Mouse (Mus musculus): ENCODE measurements around the gene Kcnd3.

Gene Kcnd3

GRCm38 (mm10) chr3:105600483-105600882 is 148.4 kb downstream of the Kcnd3 start:
- DNase-seq = no peak

GRCm38 (mm10) chr3:105602966-105603365 is 150.8 kb downstream of the Kcnd3 start:
- no peak for DNase-seq

GRCm38 (mm10) chr3:105605726-105606125 is 153.6 kb downstream of the Kcnd3 start:
- no peak for DNase-seq

DNA sequence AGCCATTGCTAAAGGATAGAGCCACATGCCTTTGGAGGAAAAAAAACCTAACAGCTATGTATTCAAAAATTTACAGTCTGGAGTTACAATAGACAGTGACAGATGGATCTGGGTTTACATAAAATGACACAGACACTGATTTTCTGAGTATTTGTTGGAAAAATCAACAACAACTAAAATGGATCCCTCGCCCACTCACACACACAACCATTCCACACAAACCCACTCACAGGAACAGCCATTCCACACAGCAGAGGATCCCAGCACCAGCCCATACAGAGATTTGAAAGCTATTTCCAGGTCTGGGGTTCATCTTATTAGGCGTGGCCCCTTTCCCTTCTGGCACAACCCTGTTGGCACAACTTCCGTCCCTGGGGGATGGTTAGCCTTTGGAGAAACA is 156.7 kb downstream of the Kcnd3 start:
- DNase-seq = no peak

- no peak for DNase-seq
Observed at GRCm38 (mm10) chr3:105611531-105612422, 159.6 kb downstream of the Kcnd3 start.

GRCm38 (mm10) chr3:105612423-105612814 is 160.3 kb downstream of the Kcnd3 start:
- DNase-seq = no peak

GRCm38 (mm10) chr3:105616861-105617743 is 165.0 kb downstream of the Kcnd3 start:
- DNase-seq = no peak

- DNase-seq = no peak
Observed at GRCm38 (mm10) chr3:105621154-105621553, 169.0 kb downstream of the Kcnd3 start.

DNA sequence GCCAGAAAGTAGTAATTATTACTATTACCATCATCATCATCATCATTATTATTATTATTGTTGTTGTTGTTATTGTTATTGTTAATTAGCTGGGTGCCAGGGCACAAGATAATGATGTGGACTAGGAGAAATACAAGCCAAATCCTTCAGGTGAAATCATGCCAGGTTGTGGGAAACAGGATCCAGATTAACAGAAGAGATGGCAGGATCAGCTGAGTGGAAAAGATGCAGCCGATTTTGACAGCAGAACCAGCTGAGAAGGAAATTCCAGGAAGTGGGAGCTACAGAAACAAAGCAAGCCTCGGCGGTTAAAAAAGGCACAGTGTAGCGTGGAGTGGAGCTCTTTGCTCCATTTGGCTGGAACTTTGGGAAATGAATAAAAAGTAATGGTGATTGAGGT is 171.0 kb downstream of the Kcnd3 start:
- DNase-seq = no peak

- no peak for DNase-seq
Observed at GRCm38 (mm10) chr3:105625961-105626360, 173.8 kb downstream of the Kcnd3 start.

GRCm38 (mm10) chr3:105627258-105627657 is 175.1 kb downstream of the Kcnd3 start:
- no peak for DNase-seq

DNA sequence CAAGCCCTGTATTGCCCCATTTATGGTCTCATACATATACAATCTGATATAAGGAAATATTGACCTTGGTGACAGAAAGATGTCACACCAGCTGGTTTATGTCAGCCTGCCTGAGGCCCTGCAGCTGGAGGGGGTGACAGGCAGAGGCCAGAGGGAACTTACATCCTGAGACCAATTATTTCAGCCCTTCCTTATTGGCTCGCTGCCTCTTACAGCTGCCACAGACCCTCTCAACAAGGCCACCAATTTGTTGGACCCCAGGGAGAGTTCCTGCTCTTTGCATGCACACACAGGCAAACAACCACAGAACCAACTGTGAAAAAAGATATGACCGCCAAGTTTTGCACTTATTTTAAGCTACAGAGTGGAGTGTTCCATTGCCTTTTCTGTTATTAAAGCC is 180.2 kb downstream of the Kcnd3 start:
- DNase-seq = no peak

DNA sequence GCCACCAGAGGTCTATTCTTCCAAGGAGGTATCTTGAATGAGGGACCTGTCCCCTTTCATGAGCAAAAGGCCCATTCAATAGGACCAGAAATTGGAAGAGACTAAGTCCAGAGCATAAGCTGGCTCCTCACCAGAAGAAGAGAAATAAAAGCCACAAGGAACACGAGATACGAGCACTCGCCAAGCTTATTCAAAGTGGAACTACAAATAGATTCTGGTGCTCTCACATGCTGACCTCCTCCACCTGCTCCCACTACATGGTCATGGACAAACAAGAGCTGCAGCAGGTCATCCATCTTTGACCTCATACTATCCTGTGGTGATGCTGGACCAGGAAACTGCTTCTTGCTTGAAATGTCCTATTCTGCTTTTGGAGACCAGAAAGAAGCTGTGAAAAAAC is 180.9 kb downstream of the Kcnd3 start:
- no peak for DNase-seq

- peak; percentile 31 for DNase-seq
Observed at GRCm38 (mm10) chr3:105642186-105642585, 190.1 kb downstream of the Kcnd3 start.

DNA sequence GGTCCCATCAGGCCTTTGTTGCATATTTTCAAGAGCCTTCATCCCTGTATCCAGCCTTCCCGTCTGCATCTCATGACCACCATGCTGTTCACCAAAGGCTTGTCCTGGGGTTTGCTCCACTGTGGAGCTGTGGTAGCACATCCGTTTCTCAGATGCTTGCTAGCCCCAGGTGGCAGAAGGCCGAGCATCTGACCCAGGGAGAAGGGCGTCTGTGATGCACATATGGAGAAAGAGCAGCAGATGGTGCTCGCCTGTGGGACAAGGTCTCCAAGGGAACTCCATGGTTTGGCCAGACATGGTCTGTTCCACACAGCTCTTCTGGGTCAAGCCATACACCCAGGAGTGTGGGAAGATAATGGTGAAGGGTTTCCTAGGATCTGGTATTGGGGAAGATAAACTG is 191.4 kb downstream of the Kcnd3 start:
- no peak for DNase-seq

GRCm38 (mm10) chr3:105648889-105649567 is 196.9 kb downstream of the Kcnd3 start:
- DNase-seq = no peak

DNA sequence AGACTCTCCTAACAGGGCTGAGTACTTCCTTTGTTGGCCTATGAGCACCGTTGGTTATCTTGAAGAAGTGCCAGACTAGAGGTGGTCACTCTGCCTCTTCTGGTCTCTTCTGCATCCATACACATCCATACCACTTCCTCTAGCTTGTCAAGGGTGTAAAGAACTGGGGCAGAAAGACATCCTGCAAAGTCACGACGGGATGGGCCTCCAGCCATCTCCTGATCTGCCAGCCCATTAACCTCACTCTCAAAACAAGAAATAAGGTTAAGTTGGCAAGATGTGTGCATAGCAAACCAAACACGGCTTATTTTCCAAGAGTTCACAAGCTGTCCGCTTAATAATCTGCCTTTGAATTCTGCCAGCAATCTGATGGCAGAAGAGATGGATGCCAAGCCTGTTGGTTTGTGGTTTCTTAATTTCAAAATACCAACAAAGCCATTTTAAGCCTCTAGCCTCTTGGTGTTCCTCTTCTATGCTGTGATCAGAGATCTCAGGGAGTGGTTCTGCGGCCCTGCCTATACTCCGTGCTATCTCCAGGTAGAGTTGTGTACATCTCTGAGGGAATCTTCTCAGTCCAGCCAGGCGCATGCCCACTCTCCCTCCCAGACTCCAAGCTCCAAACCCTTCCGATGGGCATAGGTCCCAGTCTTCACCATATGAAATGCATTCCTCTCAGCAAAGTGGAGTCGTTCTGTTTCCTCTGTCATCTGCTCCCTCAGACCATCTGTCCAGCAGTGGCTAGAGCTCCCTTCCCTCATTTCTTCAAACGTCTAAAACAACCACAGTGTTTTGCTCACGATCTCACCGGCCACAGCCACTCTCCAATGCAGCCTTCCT is 201.6 kb downstream of the Kcnd3 start:
- DNase-seq = no peak

- DNase-seq = no peak
Observed at GRCm38 (mm10) chr3:105655031-105655585, 203.0 kb downstream of the Kcnd3 start.

GRCm38 (mm10) chr3:105660530-105660929 is 208.4 kb downstream of the Kcnd3 start:
- DNase-seq = no peak

DNA sequence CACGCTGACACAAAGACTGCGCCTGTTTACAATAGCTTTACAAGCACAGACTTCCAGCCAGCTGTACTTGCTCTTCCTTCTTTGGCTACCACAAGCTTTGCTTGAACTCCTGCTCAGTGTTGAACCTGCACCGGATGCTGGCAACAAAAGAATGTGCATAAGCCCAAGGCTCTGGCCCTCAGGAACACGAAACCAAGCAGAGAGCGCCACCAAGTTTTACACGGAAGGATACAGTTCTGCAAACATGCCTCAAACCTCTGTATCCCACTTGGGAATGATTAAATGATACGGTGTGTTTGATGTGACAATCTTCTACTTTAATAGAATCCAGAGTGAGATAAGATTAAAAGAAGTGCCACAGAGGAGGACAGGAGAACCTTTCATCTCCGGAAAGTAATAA is 210.9 kb downstream of the Kcnd3 start:
- no peak for DNase-seq

DNA sequence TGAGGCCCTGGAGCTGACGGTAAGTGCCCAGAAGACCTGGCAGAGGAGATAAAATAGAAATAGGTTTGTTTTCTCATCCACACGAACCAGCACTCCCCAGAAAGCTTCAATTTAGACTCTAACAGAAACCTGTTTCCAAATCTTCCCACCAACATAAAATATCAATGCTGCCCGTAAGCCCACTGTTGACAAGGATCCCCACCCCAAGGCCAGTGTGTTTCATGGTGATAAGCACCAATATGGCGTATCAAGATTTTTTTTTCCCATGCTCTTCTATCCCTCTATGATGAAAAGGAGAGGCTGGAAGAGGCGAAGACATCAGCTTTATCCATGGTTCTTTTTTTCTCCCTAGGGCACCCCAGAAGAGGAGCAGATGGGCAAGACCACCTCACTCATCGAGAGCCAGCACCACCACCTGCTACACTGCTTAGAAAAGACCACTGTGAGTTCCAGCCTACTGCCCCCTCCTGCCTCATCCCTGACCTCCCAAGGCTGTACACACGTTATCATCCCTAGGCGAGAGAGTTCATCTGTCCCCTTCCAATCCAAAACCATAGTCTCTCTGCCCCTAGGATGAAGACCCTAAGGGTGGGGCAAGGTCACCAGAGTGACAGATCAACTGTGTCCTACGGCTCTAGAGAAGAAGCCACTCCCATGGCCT is 213.1 kb downstream of the Kcnd3 start:
- DNase-seq = no peak
